Mouse (Mus musculus) limb, embryonic 11.5 days (tissue): ENCODE data around the gene Gm13276. TPM values are rescaled to one million over a fixed set of nuclear protein-coding genes. Genes with fewer than 3 reads are reported as not detected.
"Not testable (repeated sequence)": the region's sequence is repeated elsewhere in the genome, so short reads cannot be mapped to it uniquely, and the experiment has no call there.

ENCODE experiments used
- ATAC-seq: fragments of 200-750 bp; cut with Nextera tagmentation; 2 replicates; pipeline ENCODE4 v1.8.0; 2017; ENCODE audit warnings: low read depth; ENCODE audit not compliant: insufficient number of reproducible peaks, low FRiP score, low TSS enrichment
- DNase-seq: peaks from one replicate; pipeline ENCODE4 v3.0.0-alpha.2; 2015; ENCODE audit warnings: low spot score
- H3K27ac ChIP-seq: fragments of 300-500 bp; sonication (generic); replicated peaks from 2 replicates; pipeline ENCODE4 v1.5.1; 2014; ENCODE audit warnings: low read depth, mild to moderate bottlenecking, low read length
- H3K27me3 ChIP-seq: fragments of 300-500 bp; sonication (generic); 2 replicates; pipeline ENCODE4 v1.6.1; 2014; ENCODE audit warnings: mild to moderate bottlenecking, low read length, mixed read lengths; ENCODE audit not compliant: control insufficient read depth, insufficient read depth
- H3K36me3 ChIP-seq: fragments of 300-500 bp; sonication (generic); 2 replicates; pipeline ENCODE4 v1.6.1; 2014; ENCODE audit warnings: mild to moderate bottlenecking, low read length, moderate library complexity, mixed read lengths; ENCODE audit not compliant: control insufficient read depth, insufficient read depth
- H3K4me1 ChIP-seq: fragments of 300-500 bp; sonication (generic); 2 replicates; pipeline ENCODE4 v1.6.1; 2014; ENCODE audit warnings: low read length, mixed read lengths; ENCODE audit not compliant: control insufficient read depth, insufficient read depth
- H3K4me2 ChIP-seq: fragments of 300-500 bp; sonication (generic); 2 replicates; pipeline ENCODE4 v1.6.1; 2014; ENCODE audit warnings: low read depth, mild to moderate bottlenecking, moderate library complexity; ENCODE audit not compliant: severe bottlenecking
- H3K4me3 ChIP-seq: fragments of 300-500 bp; sonication (generic); 2 replicates; pipeline ENCODE4 v1.5.1; 2014; ENCODE audit warnings: low read depth, low read length
- H3K9ac ChIP-seq: fragments of 300-500 bp; sonication (generic); 2 replicates; pipeline ENCODE4 v1.6.1; 2014; ENCODE audit warnings: mild to moderate bottlenecking, low read length
- H3K9me3 ChIP-seq: fragments of 300-500 bp; sonication (generic); 2 replicates; pipeline ENCODE4 v1.6.1; 2016; ENCODE audit warnings: low read length; ENCODE audit not compliant: control insufficient read depth
- WGBS: fragments of 180-500 bp; shearing (Covaris S2); extraction: QIAGEN DNeasy Blood & Tissue Kit; methylation state at CpG from one replicate; pipeline ENCODE4 v1.1.7; 2014; 5-methylcytosine and 5-hydroxymethylcytosine counted together
- polyA plus RNA-seq: library from polyadenylated mRNA; unstranded; fragments of >200 nt; fragmentation: Nextera tagmentation; extraction: Ambion mirVana; gene quantifications from 2 replicates; pipeline ENCODE4 v1.2.1, GENCODE M21; 2014

Gm13276 gene
- polyA plus RNA-seq, 1 experiment from 2014 or later, result not detected

DNA sequence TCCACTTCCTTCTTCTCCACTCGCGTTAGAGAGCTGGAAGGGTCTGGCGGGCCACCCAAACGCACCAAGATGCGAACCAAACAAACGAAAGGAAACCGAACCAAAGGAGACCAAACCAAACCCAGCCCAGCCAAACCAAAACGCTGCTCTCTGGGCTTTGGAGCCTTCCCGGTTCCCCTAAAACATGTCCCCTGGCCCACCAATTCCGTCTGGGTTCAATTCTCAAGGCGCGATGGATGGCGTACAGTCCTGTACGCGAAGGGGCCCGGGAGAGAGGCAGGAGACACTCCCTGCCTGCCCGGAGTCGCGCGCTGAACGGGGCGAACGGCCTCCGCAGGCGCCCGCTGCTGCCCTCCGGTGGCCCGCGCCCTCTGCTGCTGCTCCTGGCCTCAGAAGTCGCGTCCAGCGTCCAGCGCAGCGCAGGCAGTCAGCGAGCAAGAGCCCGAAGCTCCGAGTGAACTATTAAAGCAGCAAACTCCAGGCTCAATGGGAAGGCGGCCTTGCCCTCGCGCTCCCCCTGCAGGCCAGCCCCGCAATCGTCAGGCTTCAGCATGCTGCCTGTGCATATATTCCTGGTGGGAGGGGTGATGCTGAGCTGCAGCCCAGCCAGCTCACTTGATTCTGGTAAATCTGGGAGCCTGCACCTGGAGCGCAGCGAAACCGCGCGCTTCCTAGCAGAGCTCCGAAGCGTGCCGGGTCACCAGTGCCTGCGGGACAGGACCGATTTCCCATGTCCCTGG is 8.6 kb downstream of the Gm13276 start, which contains the start of gene Gm13275:
Gene Gm13275 (plus strand): TSS at position 552 of the 740 bp plus-strand sequence.
- WGBS, result 0% methylated on average over 6 of the region's 52 CpGs
- not testable (repeated sequence) for ATAC-seq, H3K9ac ChIP-seq, H3K27me3 ChIP-seq, H3K27ac ChIP-seq, H3K4me2 ChIP-seq, H3K36me3 ChIP-seq, H3K4me3 ChIP-seq, H3K4me1 ChIP-seq, H3K9me3 ChIP-seq, DNase-seq

DNA sequence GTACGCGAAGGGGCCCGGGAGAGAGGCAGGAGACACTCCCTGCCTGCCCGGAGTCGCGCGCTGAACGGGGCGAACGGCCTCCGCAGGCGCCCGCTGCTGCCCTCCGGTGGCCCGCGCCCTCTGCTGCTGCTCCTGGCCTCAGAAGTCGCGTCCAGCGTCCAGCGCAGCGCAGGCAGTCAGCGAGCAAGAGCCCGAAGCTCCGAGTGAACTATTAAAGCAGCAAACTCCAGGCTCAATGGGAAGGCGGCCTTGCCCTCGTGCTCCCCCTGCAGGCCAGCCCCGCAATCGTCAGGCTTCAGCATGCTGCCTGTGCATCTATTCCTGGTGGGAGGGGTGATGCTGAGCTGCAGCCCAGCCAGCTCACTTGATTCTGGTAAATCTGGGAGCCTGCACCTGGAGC is 11.6 kb downstream of the Gm13276 start, which contains the start of gene Gm13279:
Gene Gm13279 (plus strand): TSS at position 301 of the 400 bp plus-strand sequence.
- whole genome bisulfite sequencing, result no CpG with 5 or more reads among the region's 28 CpGs
- ATAC-seq, result not testable (repeated sequence)

DNA sequence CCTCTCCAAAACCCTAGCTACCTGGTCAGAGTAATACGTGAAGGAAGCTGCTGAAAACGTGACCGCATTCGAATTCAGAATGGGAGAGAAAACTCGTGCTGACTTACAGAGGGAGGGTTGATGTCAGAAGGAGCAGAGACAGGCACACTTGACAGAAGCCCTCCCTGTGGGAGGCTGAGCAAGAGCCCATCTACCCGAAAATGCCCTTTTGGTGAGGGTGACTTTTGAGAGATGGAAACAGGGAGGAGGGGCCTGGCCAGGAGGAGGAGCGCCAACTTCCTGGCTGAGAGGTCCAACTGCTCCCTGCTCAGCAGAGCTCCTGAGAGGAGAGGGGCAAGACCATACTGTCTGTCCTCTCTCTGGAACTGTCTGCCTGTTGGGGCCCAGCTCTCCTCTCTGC is 13.9 kb downstream of the Gm13276 start, which contains the start of gene Gm13285:
Gene Gm13285 (plus strand): TSS at position 301 of the 400 bp plus-strand sequence.
- not testable (repeated sequence) for H3K36me3 ChIP-seq, H3K4me3 ChIP-seq, H3K27me3 ChIP-seq, H3K9ac ChIP-seq, DNase-seq, H3K4me2 ChIP-seq, H3K9me3 ChIP-seq, ATAC-seq, H3K4me1 ChIP-seq, H3K27ac ChIP-seq
- WGBS, result 21% methylated on average over 3 of the region's 7 CpGs

More for the DNA sequence above, 11.6 kb downstream of the Gm13276 start, which contains the start of gene Gm13279:
- H3K9ac ChIP-seq, H3K36me3 ChIP-seq, H3K4me3 ChIP-seq, H3K4me1 ChIP-seq, H3K4me2 ChIP-seq, DNase-seq, H3K9me3 ChIP-seq, H3K27me3 ChIP-seq, H3K27ac ChIP-seq: not testable (repeated sequence)

DNA sequence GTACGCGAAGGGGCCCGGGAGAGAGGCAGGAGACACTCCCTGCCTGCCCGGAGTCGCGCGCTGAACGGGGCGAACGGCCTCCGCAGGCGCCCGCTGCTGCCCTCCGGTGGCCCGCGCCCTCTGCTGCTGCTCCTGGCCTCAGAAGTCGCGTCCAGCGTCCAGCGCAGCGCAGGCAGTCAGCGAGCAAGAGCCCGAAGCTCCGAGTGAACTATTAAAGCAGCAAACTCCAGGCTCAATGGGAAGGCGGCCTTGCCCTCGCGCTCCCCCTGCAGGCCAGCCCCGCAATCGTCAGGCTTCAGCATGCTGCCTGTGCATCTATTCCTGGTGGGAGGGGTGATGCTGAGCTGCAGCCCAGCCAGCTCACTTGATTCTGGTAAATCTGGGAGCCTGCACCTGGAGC is 17.4 kb downstream of the Gm13276 start, which contains the start of gene Gm13287:
Gene Gm13287 (plus strand): TSS at position 301 of the 400 bp plus-strand sequence.
- H3K9ac ChIP-seq, H3K9me3 ChIP-seq, H3K4me2 ChIP-seq, H3K36me3 ChIP-seq, DNase-seq, ATAC-seq, H3K27ac ChIP-seq, H3K4me1 ChIP-seq, H3K4me3 ChIP-seq, H3K27me3 ChIP-seq: not testable (repeated sequence)
- WGBS, result no CpG with 5 or more reads among the region's 29 CpGs

DNA sequence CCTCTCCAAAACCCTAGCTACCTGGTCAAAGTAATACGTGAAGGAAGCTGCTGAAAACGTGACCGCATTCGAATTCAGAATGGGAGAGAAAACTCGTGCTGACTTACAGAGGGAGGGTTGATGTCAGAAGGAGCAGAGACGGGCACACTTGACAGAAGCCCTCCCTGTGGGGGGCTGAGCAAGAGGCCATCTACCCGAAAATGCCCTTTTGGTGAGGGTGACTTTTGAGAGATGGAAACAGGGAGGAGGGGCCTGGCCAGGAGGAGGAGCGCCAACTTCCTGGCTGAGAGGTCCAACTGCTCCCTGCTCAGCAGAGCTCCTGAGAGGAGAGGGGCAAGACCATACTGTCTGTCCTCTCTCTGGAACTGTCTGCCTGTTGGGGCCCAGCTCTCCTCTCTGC is 19.7 kb downstream of the Gm13276 start, which contains the start of gene Gm13288:
Gene Gm13288 (plus strand): TSS at position 301 of the 400 bp plus-strand sequence.
- H3K27ac ChIP-seq, H3K4me1 ChIP-seq, ATAC-seq, DNase-seq, H3K4me2 ChIP-seq, H3K4me3 ChIP-seq, H3K9me3 ChIP-seq, H3K36me3 ChIP-seq, H3K27me3 ChIP-seq, H3K9ac ChIP-seq: not testable (repeated sequence)
- no CpG with 5 or more reads among the region's 8 CpGs for WGBS

DNA sequence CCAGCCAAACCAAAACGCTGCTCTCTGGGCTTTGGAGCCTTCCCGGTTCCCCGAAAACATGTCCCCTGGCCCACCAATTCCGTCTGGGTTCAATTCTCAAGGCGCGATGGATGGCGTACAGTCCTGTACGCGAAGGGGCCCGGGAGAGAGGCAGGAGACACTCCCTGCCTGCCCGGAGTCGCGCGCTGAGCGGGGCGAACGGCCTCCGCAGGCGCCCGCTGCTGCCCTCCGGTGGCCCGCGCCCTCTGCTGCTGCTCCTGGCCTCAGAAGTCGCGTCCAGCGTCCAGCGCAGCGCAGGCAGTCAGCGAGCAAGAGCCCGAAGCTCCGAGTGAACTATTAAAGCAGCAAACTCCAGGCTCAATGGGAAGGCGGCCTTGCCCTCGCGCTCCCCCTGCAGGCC is 20.3 kb downstream of the Gm13276 start:
- not testable (repeated sequence) for H3K4me3 ChIP-seq

DNA sequence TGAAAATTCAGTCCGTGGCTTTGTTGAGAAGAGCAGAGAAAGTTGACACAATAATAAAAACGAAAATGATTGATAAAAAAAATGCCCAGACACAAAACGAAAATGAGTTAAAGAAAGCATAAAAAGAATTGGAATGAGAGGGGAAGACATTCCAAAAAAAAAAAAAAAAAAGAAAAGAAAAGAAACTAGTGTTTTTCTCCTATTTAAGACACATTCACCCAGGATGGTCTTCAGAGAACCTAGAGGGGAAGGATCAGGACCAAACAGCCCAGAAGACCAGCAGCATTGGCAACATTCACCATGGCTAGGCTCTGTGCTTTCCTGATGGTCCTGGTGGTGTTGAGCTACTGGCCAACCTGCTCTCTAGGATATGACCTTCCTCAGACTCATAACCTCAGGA is 30.4 kb downstream of the Gm13276 start, which contains the start of gene Ifna7:
Gene Ifna7 (plus strand): TSS at position 301 of the 400 bp plus-strand sequence.
- H3K27ac ChIP-seq, result no peak within 1 kb of the TSS
- no peaks in the 10 kb centered on the region for H3K4me1 ChIP-seq
- H3K9me3 ChIP-seq, result no peaks in the 10 kb centered on the region
- H3K9ac ChIP-seq, result no peak within 1 kb of the TSS
- no peak within 1 kb of the TSS for H3K4me3 ChIP-seq
- WGBS, result 64% methylated on average over 3 of the region's 3 CpGs
- H3K27me3 ChIP-seq, result no peaks in the 10 kb centered on the region
- DNase-seq (no peak), ATAC-seq (no peak)
- no peaks in the 10 kb centered on the region for H3K36me3 ChIP-seq
- H3K4me2 ChIP-seq, result no peak within 1 kb of the TSS

More for the DNA sequence above, 20.3 kb downstream of the Gm13276 start:
- not testable (repeated sequence) for H3K36me3 ChIP-seq, H3K4me2 ChIP-seq, H3K4me1 ChIP-seq, H3K27ac ChIP-seq, ATAC-seq, DNase-seq, H3K27me3 ChIP-seq, H3K9ac ChIP-seq, H3K9me3 ChIP-seq
- no CpG with 5 or more reads among the region's 34 CpGs for WGBS

DNA sequence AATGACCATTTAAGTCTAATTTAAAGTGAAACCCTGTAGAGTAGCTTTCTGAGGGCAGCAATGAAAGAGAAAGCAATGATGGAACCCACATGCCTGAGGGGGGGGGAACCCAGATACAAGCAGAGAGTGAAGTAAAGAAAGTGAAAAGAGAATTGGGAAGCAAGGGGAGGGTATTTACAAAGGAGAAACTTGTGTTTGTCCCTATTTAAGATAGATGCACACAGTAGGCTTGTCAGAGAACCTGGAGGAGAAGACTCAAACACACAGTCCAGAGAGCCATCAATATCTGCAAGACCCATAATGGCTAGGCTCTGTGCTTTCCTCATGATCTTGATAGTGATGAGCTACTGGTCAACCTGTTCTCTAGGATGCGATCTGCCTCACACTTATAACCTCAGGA is 34.1 kb downstream of the Gm13276 start, which contains the start of gene Ifna11:
Gene Ifna11 (plus strand): TSS at position 301 of the 400 bp plus-strand sequence.
- H3K27ac ChIP-seq, result no peak within 1 kb of the TSS
- DNase-seq (no peak), ATAC-seq (no peak)
- no peak within 1 kb of the TSS for H3K4me2 ChIP-seq
- WGBS, result 74% methylated on average over 1 of the region's 1 CpGs
- no peaks in the 10 kb centered on the region for H3K36me3 ChIP-seq
- H3K9ac ChIP-seq, result no peak within 1 kb of the TSS
- H3K9me3 ChIP-seq, result no peaks in the 10 kb centered on the region
- no peak within 1 kb of the TSS for H3K4me3 ChIP-seq
- no peaks in the 10 kb centered on the region for H3K4me1 ChIP-seq
- H3K27me3 ChIP-seq, result no peaks in the 10 kb centered on the region
